8 mouse cellular contexts compared by ENCODE assay signal in genomic region chr3:51277201-51278150, GRCm38 (mm10). TPM values are rescaled to one million over a fixed set of nuclear protein-coding genes. Genes with fewer than 3 reads are reported as not detected.
DNase-seq lines count a peak whose midpoint lies in the region; ATAC-seq and TF ChIP-seq lines count a peak whose summit lies in the region.

No protein-coding gene starts in this region.

- in situ Hi-C loops in Patski (cut with MboI; ENCODE audit: low pct_unique_long_range_greater_than_20kb): no loop called here

- H3K27me3 ChIP-seq in Patski: no peaks in the 10 kb centered on the region
- no peaks in the 10 kb centered on the region for H3K27me3 ChIP-seq in hindbrain, embryonic 13.5 days

- H3K4me2 ChIP-seq in hindbrain, embryonic 13.5 days: peak overlapping the region; percentile 73

- ATAC-seq in Patski: peak; percentile 71
- ATAC-seq in hindbrain, embryonic 13.5 days (ENCODE audit: low FRiP score): peak; percentile 50

- H3K36me3 ChIP-seq in hindbrain, embryonic 13.5 days: no peaks in the 10 kb centered on the region

- peak overlapping the region; percentile 95 for H3K27ac ChIP-seq in hindbrain, embryonic 13.5 days

- DNase-seq in Patski (ENCODE audit: low read depth, low spot score): peak; percentile 51
- DNase-seq in cerebellum, postnatal 14 days: peak; percentile 83 to 84
- peak; percentile 73 to 76 for DNase-seq in frontal cortex, postnatal 14 days (ENCODE audit: low spot score in 2 of 2)
- peak; percentile 60 to 76 for DNase-seq in layer of hippocampus, postnatal 25 days (ENCODE audit: extremely low spot score in 1 of 2, low spot score in 1 of 2)
- DNase-seq in lung, postnatal 14 days: peak; percentile 82
- peak; percentile 87 for DNase-seq in ovary, postnatal 36 days (ENCODE audit: low spot score)
- DNase-seq in thymus, postnatal 14 days: peak; percentile 92

- no peak for TF ChIP-seq CTCF in Patski (IDR thresholded peaks at IDR 0.05)

- under 1% methylated on average over 74 of the region's 75 CpGs for WGBS in hindbrain, embryonic 13.5 days

- no peaks in the 10 kb centered on the region for H3K9me3 ChIP-seq in hindbrain, embryonic 13.5 days

- POLR2A ChIA-PET in Patski (lab: Charles Lee): interaction anchor here (1.0 kb wide), 1 partner anchor 9 kb away, joined by 4 read pairs; no protein-coding TSS in a partner anchor

- CTCF ChIA-PET in Patski (lab: Charles Lee): interaction anchor here (1.0 to 3.6 kb wide), 7 partner anchors 8 to 103 kb away, joined by 3 to 22 read pairs (median 6); no protein-coding TSS in a partner anchor

- peak overlapping the region; percentile 98 for H3K4me3 ChIP-seq in hindbrain, embryonic 13.5 days

- H3K4me1 ChIP-seq in hindbrain, embryonic 13.5 days (replicated peaks): peaks cover 15% of the 10 kb centered on the region

- H3K9ac ChIP-seq in hindbrain, embryonic 13.5 days: peak overlapping the region; percentile 90

RNA-seq across cellular contexts. Expression of gene Noct, which starts 53.2 kb away (rescaled TPM):
- 36.1 TPM for polyA plus RNA-seq in Patski (2021)
- 21.5 and 22.0 TPM in 2 replicates for polyA plus RNA-seq in hindbrain, embryonic 13.5 days (2015; fragmentation: Nextera tagmentation; extraction: Ambion mirVana)
- 10 to 100 TPM; 60.2 to 60.5 TPM for total RNA-seq in layer of hippocampus, postnatal 25 days (2021)

Comparison
In these comparisons a context has a peak if more than half of its experiments do, and no peak if none do; other contexts are left out.
1. Peak in every context shown above with its lines: DNase-seq, ATAC-seq, H3K4me3 ChIP-seq and H3K27ac ChIP-seq.